Mouse (Mus musculus): ENCODE data around the gene Nfkbie. TPM values are rescaled to one million over a fixed set of nuclear protein-coding genes. Genes with fewer than 3 reads are reported as not detected.

The Nfkbie gene
- 1 to 10 TPM; 1.5 to 2.1 TPM for total RNA-seq (2021)
- long read RNA-seq, experiment 1, transcript Nfkbie-201 (6 exons, 2,435 nt), result major isoform, 6 of 7 reads
- long read RNA-seq, experiment 1, partial matches to known transcripts, result 1 of 7 reads
- long read RNA-seq, experiment 1, other reads (novel, unspliced or antisense), result 0 of 7 reads
- long read RNA-seq, experiment 2, partial matches to known transcripts, result 1 of 2 reads
- long read RNA-seq, experiment 2, other reads (novel, unspliced or antisense), result 0 of 2 reads

DNA sequence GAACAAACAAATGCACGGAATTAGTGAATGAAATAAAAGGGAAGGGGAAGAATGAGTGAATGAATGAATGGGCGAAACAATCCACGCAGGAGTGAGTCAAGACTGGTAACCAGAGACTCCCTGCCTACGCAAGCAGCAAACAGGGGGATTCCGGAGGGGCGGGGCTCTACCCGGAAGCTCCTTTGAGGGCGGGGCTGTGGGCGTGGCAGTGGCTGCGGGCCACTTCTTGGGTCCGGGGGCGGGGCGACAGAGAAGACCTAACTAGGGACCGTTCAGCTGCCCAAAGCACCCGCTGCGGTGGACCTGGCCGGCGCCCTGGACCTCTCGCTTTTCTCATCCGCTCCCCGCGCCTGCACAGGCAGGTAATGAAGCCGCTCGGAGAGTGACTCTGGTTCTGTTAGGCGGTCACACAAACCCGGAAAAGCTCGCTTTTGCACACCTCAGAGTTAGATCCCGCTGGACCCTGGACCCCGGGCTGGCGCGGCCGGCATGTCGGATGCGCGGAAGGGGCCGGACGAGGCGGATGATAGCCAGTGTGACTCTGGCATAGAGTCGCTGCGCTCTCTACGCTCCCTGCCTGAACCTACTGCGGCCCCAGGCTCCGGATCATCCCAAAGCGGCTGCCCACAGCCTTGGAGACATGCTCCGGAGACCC lies at the start of gene Nfkbie:
Gene Nfkbie (plus strand): TSS at position 252 of the 655 bp plus-strand sequence.
- intact Hi-C loops (cut with DNase I), result no loop called here
- DNase-seq, result peak; percentile 93 to 97

DNA sequence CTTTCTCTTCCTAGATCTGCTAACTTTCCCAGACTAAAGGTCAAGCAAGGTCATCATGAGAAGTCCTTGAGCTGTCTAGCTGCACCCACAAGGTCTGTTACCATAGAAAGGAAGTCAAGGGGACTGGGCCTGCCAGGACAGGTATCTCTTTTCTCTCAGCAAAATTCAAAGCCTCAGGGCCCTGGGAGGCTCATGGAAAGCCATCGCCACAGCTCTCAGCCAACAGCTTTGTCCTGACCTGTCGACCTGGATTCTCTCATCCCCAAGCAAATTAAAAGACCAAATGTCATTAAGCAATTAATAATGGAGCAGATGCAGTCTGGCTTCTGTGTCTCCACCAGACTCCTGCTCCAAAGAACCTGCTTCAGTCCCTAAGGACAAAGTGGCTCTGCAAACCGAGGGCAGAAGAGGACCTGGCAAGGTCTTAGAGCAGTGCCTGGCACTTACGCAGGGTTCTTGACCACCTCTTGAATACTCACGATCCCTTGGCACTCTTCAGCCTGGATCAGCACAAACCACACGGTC lies 49.5 kb upstream of the Nfkbie start:
- DNase-seq, result no peak
- intact Hi-C loops (cut with DNase I), result no loop called here

DNA sequence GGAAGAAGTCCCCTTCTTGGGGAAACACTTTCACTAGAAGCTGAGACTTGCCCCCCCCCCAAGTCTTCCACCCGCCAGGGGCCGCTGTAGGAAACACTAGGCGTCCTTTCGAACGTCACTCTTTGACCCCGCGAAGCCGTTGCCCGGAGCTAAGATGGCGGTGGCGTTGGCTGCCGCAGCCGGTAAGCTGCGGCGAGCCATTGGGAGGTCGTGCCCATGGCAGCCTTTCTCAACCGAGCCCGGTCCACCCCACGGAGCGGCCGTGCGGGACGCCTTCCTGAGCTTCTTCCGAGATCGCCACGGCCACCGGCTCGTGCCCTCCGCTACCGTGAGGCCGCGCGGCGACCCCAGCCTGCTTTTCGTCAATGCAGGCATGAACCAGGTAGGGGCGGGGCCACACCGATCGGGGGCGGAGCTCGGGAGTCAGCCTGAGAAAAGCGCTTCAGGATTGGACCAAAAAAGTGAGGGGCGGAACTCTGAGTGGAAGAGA lies 48.8 kb upstream of the Nfkbie start, which contains the start of gene Aars2:
Gene Aars2 (plus strand): TSS at position 142 of the 490 bp plus-strand sequence.
- peak; percentile 93 to 97 for DNase-seq
- intact Hi-C loops (cut with DNase I), result no loop called here

DNA sequence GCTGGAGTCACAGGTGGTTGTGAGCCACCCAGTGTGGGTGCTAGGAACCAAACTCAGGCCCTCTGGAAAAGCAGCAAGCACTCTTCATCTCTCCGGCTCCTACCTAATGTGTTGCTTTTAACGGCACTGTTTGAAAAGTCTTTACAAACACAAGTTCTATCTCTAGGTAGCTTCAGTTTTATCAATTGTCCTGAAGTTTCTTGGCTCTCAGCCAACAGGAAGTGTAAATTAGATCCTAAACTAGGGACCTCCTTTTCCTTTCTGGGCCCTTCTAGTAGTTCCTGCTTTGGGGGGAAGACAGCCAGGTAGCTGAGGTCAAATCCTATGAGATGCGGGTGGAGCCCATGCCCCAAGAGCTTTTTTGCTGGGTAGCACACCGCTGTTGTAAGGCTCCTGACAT lies 44.6 kb upstream of the Nfkbie start:
- DNase-seq, result no peak
- intact Hi-C loops (cut with DNase I), result no loop called here

DNA sequence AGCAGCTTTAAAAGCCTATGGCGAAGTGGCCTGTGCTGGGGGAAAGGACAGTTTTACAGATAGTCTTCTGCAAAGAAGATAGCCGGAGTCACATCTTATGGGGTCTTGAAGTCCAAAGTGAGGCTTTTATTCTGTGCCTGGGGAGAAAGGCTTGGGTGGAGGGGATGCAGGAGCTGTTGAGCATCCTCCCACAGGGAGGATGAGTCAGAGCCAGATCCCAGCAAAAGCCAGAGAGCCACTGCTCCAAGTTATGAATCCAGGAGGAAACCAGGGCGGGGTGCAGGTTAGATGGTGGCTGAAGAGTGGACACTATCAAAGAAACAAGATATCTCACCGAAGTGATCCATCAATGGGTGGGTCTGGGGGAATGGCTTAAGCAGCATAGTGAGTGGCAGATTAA lies 43.7 kb upstream of the Nfkbie start:
- DNase-seq, result no peak
- intact Hi-C loops (cut with DNase I), result no loop called here

DNA sequence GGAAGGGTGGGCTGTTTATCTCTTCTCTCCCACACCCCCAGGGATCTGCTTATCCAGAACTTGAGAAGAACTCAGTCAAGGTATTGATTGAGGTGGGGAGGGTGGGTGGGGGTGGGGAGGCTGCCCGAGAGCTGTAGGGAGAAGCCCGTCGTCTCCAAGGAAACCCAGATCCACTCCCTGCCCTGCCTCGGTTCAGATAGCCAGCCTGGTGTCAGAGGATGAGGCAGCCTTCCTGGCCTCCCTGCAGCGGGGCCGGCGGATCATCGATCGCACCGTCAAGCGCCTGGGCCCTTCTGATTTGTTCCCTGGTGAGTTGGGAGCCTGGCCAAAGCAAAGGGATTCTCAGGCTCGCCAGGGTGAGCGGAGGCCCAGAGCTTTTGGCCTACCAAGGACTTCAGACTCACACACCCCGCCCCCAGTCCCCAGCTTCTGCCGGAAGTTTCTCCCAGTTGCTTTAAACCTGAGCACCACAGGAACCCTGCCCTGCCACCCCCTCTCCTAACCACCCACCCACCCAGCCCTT lies 40.2 kb upstream of the Nfkbie start:
- intact Hi-C loops (cut with DNase I), result loop anchor here (5.0 kb wide), 1 partner anchor 207 kb away; no protein-coding TSS in a partner anchor
- no peak for DNase-seq

DNA sequence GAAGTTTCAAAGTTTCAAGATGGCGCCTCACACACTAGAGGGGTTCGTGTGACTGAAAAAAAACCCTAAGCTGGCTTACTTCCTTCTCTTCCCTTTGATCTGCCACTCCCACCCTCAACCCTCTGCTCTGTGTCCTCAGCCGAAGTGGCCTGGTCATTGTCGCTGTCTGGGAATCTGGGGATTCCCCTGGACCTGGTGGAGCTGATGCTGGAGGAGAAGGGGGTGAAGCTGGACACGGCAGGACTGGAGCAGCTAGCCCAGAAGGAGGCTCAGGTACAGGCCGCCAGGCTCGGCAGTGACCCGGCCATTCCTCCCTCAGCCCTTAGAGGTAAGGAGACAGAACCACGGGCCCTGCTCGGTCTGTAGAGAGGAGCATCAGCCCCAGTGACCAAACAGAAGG lies 39.7 kb upstream of the Nfkbie start:
- DNase-seq, result no peak
- intact Hi-C loops (cut with DNase I), result loop anchor here (1.0 to 5.0 kb wide), 2 partner anchors 36 to 206 kb away; no protein-coding TSS in a partner anchor

DNA sequence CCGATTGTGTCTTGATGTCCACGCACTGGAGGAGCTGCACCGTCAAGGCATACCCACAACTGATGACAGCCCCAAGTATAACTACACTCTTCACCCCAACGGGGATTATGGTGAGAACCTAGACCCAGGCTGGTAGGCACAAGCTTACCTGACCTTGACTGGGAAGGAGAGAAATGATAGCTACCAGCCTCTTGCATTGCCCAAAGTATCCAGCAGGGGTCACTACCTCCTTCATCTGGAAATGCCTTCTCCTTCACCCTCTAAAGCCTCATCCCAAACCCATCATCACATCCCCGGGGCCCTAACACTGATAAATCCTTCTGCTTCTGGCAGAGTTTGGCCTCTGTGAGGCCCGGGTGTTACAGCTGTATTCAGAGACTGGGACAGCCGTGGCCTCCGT lies 39.0 kb upstream of the Nfkbie start:
- peak; percentile 75 to 88 for DNase-seq
- intact Hi-C loops (cut with DNase I), result loop anchor here (1.0 to 5.0 kb wide), 2 partner anchors 36 to 206 kb away; no protein-coding TSS in a partner anchor

DNA sequence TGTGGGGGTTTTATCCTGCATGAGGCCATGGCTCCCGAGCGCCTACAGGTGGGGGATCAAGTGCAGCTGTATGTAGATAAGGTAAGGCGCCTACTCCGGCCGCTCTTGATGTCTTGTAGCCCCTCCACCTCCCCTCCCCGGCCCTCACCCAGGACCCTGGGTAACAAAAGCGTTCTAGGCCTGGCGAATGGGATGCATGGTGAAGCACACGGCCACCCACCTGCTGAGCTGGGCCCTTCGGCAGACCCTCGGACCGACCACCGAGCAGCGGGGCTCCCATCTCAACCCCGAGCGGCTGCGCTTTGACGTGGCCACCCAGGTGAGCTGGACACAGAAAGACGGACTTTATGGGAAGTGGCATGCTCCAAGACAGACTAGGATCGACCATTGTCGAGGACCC lies 38.4 kb upstream of the Nfkbie start:
- no peak for DNase-seq
- intact Hi-C loops (cut with DNase I), result loop anchor here (5.0 kb wide), 1 partner anchor 205 kb away; no protein-coding TSS in a partner anchor

DNA sequence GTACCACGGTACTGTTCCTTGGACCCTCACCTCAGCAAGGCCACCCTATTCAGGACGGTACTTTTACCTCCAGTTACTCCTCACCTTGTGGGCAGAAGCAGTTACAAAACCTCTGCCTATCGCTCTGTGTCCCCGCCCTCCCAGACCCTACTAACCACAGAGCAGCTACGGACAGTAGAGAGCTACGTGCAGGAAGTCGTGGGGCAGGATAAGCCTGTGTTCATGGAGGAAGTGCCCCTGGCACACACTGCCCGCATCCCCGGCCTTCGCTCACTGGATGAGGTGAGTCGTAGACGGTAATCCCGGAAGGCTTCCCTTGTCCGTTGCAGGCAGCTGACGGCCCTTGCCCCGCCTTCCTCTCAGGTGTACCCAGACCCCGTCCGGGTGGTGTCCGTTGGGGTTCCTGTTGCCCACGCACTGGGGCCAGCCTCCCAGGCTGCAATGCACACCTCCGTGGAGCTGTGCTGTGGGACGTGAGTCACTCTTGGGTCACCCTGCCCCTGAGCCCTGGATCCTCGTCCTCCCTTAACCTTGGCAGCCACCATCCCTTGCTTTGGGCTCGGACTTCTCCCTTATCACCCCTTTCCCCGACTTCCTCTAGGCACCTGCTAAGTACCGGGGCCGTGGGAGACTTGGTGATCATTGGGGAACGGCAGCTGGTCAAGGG lies 37.8 kb upstream of the Nfkbie start:
- no peak for DNase-seq
- intact Hi-C loops (cut with DNase I), result loop anchor here (5.0 kb wide), 1 partner anchor 205 kb away; no protein-coding TSS in a partner anchor

DNA sequence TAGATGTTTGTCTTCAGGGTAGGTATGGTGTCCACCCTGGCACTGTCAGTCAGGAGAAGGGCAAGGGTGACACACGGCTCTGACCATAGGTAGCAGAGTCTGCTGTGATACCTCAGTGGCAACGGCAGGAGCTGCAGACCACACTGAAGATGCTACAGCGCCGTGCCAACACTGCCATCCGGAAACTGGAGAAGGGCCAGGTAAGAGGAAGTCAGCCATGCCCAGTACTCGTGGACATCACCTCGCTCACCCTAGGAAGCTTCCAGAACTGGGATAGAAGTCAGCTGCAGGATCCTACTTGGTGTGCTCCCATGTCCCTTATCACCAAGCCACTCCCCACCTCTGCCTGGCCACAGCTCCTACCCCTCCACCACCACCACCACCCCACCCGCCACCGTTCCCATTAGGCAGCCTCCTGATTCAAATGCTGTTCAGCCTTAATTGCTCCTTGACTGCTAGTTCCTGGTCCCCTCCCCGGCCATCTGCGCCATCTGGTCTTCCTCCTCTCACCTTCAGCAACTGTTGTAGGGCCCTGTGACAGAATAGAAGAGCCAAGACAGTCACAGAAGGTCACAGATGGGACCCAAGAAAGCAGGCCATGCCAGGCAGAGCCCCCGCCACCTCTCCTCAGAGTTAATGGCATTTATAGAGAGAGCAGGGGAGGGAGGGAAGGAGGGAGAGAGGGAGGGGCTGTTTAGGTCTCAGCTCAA lies 36.6 kb upstream of the Nfkbie start:
- no peak for DNase-seq
- intact Hi-C loops (cut with DNase I), result loop anchor here (5.0 kb wide), 1 partner anchor 203 kb away; no protein-coding TSS in a partner anchor

DNA sequence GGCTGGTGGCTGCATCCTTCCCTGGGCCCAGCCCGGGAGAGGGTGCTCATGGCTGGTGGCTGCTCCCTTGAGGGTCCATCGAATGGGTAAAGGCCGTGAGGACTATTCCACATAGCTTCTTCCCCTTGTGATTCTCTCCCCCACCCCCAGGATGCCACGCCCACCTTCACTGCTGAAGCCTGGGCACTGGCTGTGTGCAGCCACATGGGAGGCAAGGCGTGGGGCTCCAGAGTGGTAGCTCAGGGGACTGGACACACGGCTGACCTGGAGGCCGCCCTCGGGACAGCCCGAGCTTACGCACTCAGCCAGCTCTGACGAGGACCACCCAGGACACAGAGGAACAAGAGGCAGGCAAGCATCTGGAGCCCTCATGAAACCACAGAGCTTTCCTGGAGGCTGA lies 35.4 kb upstream of the Nfkbie start:
- DNase-seq, result no peak
- intact Hi-C loops (cut with DNase I), result no loop called here

DNA sequence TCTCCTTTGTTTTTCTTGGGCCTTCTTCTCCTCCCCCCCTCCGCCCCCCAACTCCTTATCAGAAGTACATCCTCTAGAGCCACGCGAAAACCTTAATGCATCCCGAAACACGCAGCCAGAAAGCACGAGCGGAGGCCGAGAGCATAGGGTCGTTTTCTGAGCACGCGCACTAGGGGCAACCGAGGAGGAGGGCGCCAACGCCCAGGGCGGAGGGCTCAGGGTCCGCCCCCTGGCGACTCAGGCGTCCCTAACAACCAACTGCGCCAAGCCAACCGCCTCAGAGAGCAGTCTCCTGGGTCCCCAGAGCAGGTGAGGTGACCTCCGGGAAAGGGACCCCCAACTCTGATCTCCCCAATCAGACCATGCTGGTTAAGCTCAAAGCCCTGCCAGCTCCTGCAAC lies 32.2 kb upstream of the Nfkbie start, which contains the start of gene Tcte1:
Gene Tcte1 (plus strand): TSS at position 172 of the 400 bp plus-strand sequence.
- no peak for DNase-seq
- intact Hi-C loops (cut with DNase I), result no loop called here

DNA sequence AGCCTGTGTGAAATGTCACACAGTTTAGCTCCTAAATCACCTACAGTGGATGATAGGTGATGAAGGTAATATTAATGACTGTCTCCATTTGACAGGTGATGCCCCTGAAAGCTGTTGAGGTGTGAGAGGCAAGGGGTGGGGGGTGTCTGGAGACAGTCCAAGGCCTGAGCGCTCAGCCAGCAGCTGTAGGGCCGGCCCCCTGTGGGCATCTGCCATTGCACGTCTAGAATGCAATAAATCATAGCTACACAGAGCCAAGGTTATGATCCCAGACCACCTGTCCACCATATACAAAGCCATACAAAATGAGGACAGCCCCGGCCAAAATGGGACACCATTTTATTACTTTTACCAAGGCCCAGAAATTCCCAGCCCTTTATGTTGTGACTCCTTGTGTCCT lies 30.5 kb upstream of the Nfkbie start:
- intact Hi-C loops (cut with DNase I), result no loop called here
- DNase-seq, result no peak

DNA sequence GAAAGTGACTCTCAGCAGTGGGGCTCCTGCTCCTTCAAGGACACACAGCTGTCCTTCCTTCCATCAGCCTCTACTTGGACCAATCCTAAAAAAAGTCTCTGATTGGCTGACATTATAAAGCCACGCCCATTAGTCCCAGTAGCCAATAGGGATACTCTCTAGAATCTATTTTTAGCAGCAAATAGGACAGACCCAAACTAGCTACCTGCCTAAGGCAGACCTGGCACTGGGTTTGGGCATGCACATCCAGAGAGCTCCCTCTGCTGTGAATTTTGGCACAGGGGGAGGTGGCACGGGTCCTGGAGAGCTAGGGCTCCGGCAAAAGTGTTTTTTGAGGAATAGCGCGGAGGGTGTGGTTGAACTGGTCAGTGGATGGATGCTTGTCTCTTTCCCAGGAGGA lies 28.9 kb upstream of the Nfkbie start:
- no peak for DNase-seq
- intact Hi-C loops (cut with DNase I), result no loop called here

DNA sequence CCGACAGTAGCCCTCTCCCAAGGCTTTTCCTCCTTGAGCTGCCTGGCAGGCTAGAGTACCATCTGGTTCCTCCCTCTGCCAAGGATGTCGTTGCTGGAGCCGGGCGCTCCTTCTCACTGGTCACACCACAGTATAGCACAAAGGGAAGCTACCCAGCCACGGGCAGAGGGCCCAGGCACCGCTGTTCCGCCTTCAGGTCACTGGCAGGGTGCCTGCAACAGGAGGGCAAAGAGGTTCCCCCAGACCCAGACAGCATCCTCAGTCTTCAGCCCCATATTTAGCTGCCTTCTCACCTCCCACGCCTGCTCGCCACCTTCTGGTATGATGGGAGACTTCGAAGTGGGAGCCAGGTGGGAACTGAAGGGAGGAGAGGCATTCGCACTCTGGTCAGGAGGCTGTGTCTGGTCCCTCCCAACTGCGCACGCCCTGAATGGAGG lies 25.1 kb upstream of the Nfkbie start:
- intact Hi-C loops (cut with DNase I), result no loop called here
- DNase-seq, result no peak

DNA sequence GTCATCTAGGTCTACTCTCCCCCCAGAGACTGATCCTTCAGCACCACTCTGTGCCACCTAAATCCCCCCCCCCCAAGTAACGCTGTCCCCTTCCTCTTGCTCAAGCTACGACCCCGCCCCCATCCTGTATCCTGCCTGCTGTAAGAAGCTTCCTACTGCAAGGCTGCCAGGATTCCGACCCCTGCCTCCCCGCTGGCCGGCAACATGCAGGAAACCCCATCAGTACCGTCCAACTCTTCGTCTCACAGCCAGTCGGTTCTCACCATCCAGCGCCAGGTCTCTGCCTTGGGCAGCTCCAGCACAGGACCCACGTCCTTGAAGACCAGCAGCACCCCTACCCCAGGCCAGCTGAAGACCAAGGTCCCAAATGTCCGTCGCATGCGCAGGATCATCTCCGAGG lies 22.6 kb upstream of the Nfkbie start:
- intact Hi-C loops (cut with DNase I), result no loop called here
- DNase-seq, result no peak

DNA sequence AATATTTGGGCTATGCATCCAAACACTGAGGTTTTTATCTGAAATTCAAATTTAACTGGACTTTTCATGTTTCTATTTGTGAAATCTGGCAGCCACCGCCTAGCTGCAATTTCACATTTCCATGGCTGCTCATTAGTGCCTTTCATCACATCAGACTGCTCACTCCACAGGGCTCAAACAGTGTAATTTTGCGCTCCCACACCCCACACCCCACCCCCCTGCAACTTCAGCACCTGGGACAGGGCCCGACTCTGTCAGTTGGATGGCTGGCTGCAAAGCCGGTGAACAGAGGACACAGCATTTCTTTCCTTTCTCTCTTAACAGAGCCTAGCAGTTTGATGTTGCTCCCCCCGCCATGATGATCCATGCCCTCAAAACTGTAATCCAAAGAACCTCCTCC lies 19.2 kb upstream of the Nfkbie start:
- intact Hi-C loops (cut with DNase I), result no loop called here
- DNase-seq, result peak in 1 of 2 experiments; percentile 52

DNA sequence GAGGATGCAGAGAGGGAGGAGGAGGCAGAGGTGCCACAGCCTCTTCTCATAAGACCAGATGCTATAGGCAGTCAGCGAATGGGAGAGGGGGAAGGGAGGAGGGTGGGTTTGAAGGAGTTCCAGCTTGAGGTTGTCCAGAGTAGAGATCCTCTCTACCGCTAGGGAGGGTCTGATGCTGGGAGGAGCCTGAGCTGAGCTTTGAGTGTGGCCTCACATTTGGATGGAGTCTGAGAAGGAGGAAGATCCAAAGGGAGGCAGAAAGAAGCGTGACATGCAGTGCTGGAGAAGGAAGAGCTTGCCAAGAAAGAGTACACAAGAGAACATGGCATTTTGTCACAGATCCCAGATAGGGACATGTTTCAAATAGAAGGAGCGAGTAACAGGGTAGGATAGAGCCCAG lies 17.1 kb upstream of the Nfkbie start:
- no peak for DNase-seq
- intact Hi-C loops (cut with DNase I), result no loop called here

DNA sequence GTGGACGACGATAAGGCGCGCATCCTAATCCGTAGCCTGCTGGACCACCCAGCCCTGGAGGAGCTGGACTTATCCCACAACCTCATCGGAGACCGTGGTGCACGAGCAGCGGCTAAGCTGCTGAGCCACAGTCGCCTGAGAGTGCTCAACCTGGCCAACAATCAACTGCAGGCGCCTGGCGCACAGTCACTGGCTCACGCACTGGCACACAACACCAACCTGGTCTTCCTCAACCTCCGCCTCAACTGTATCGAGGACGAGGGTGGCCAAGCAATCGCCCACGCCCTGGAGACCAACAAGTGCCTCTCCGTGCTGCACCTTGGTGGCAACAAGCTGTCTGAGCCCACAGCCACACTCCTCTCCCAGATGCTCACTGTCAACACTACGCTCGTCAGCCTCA lies 15.8 kb upstream of the Nfkbie start:
- no peak for DNase-seq
- intact Hi-C loops (cut with DNase I), result no loop called here

All from heart, postnatal 14 days (tissue).